Mouse (Mus musculus) heart, adult 2 months (tissue): ENCODE data around the gene Arf3. TPM values are rescaled to one million over a fixed set of nuclear protein-coding genes. Genes with fewer than 3 reads are reported as not detected.
A peak's percentile ranks its signal among the peaks of the same experiment; 100 is the strongest.

ENCODE experiments used
- DNase-seq, 2 experiments: peaks; one replicate each; pipeline ENCODE4 v3.0.0; 2021
- H3K27ac ChIP-seq: fragments of 200-600 bp; 2 replicates; pipeline ENCODE4 v1.8.1; 2022
- H3K27me3 ChIP-seq: fragments of 200-500 bp; 2 replicates; pipeline ENCODE4 v1.6.1; 2012; ENCODE audit warnings: mild to moderate bottlenecking, low read length, inconsistent platforms, mixed read lengths; ENCODE audit not compliant: control insufficient read depth, insufficient read depth
- H3K36me3 ChIP-seq: fragments of 200-500 bp; 2 replicates; pipeline ENCODE4 v1.6.1; 2012; ENCODE audit warnings: low read length, inconsistent platforms; ENCODE audit not compliant: control insufficient read depth, insufficient read depth
- H3K4me1 ChIP-seq: fragments of 200-500 bp; 2 replicates; pipeline ENCODE4 v1.6.1; 2011; ENCODE audit warnings: low read length; ENCODE audit not compliant: control insufficient read depth, insufficient read depth
- H3K4me3 ChIP-seq: fragments of 200-600 bp; 2 replicates; pipeline ENCODE4 v1.8.1; 2022
- H3K79me2 ChIP-seq: fragments of 200-500 bp; replicated peaks from 2 replicates; pipeline ENCODE4 v1.6.1; 2012; ENCODE audit warnings: mild to moderate bottlenecking, inconsistent platforms, low read length, moderate library complexity, mixed read lengths; ENCODE audit not compliant: control insufficient read depth, insufficient read depth
- H3K9ac ChIP-seq: fragments of 200-500 bp; 2 replicates; pipeline ENCODE4 v1.6.1; 2012; ENCODE audit warnings: low read depth, mild to moderate bottlenecking, control low read depth, inconsistent platforms, low read length, mixed read lengths
- CTCF ChIP-seq: fragments of 200-600 bp; IDR thresholded peaks from 2 replicates; pipeline ENCODE4 v1.8.1; 2022; ENCODE audit warnings: antibody characterized with exemption, mild to moderate bottlenecking, moderate library complexity
- EP300 ChIP-seq: fragments of 200-500 bp; IDR thresholded peaks from 2 replicates; pipeline ENCODE4 v1.6.1; 2011; ENCODE audit warnings: low read depth, low read length, control low read depth; ENCODE audit not compliant: insufficient read depth
- POLR2A ChIP-seq: fragments of 200-500 bp; IDR thresholded peaks from 2 replicates; pipeline ENCODE4 v1.6.1; 2011; ENCODE audit warnings: mild to moderate bottlenecking, low read depth, low read length, control low read depth; ENCODE audit not compliant: insufficient read depth
- WGBS: fragments of 180-500 bp; shearing (Covaris S2); methylation state at CpG from one replicate; pipeline ENCODE4 v1.1.7; 2018; 5-methylcytosine and 5-hydroxymethylcytosine counted together
- intact Hi-C: fragments of 180-260 bp; cut with DNase I; formaldehyde crosslinking; loops from one replicate; pipeline ENCODE4 v1.15.1; 2025
- polyA plus RNA-seq: library from polyadenylated mRNA; depleted of rRNA; stranded (reverse); fragments of >200 nt; gene quantifications from 2 replicates; pipeline ENCODE4 v1.2.3, GENCODE M21; 2012
- total RNA-seq, 2 experiments: library from RNA; stranded (reverse); gene quantifications; 2 replicates each; pipeline ENCODE4 v1.2.3; 2021

Arf3 gene
- total and polyA plus RNA-seq, 3 experiments, result 18.9 to 30.6 (median 20.0) TPM

- Histone ChIP-seq H3K36me3 (no peaks in the 10 kb centered on the region), H3K4me1 (peaks cover 4% of the 10 kb centered on the region), H3K9ac (no peak overlapping the region), H3K4me3 (no peak overlapping the region), H3K27ac (no peak overlapping the region), H3K27me3 (no peaks in the 10 kb centered on the region; the same call in 1 of the 2 replicates), H3K79me2 (no peaks in the 10 kb centered on the region)
- intact Hi-C loops, result no loop called here
- WGBS, result 54% methylated on average over 19 of the region's 19 CpGs
- no peak for DNase-seq
- TF ChIP-seq CTCF, result no peak
- TF ChIP-seq POLR2A, result no peak
- no peak for TF ChIP-seq EP300
Measured at GRCm38 (mm10) chr15:98724441-98724840, 38.6 kb downstream of the Arf3 start.

DNA sequence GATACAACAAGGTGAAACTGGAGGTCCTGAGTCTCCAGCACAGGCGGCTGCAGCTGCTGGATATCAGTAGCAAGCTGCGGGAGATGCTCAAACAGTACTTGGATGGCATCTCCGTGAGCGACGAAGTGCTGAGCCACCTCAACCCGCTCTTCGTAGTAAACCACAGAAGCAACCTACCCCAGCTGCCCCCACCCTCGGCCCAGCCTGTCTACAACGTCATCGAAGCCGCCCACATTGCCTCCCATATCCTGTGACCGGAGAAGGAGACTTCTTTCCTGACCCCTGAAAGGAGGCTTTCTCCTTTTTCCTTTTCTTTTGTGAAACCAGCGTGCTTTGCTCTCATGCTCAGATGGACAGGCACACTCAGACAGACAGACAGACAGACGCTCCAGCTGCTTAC is 40.2 kb downstream of the Arf3 start:
- TF ChIP-seq EP300, result no peak
- TF ChIP-seq POLR2A, result no peak
- no peak for TF ChIP-seq CTCF
- Histone ChIP-seq H3K4me3 (no peak overlapping the region), H3K79me2 (no peaks in the 10 kb centered on the region), H3K27ac (no peak overlapping the region), H3K9ac (peak overlapping the region; percentile 40), H3K4me1 (no peaks in the 10 kb centered on the region), H3K27me3 (no peaks in the 10 kb centered on the region; the same call in 1 of the 2 replicates), H3K36me3 (no peaks in the 10 kb centered on the region)
- intact Hi-C loops, result no loop called here
- peak in 1 of 2 experiments; percentile 32 for DNase-seq
- 39% methylated on average over 14 of the region's 14 CpGs for WGBS

DNA sequence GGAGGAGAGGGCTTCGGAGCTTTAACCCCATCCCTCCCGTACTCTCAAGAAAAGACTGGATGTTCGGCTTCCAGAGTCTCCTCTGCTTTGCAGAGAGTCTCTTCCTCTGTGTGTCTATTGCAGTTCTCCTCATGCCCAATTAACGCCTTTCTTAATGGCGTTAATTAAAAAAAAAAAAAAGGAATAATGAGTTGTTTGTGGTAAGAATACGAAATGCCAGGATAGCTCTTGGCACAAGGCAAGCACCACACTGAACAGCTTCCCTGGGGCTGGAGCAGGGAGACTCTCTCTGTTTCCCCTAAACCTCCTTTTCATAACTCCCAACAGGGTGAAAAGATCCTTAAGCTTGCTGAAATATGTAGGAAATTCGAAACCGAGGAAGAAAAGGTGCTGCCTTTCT is 40.8 kb downstream of the Arf3 start:
- no peaks in the 10 kb centered on the region; the same call in 1 of the 2 replicates for H3K27me3 ChIP-seq
- no peak for DNase-seq
- H3K36me3 ChIP-seq, result no peaks in the 10 kb centered on the region
- WGBS, result 80% methylated on average over 8 of the region's 8 CpGs
- no peaks in the 10 kb centered on the region for H3K79me2 ChIP-seq
- H3K27ac ChIP-seq, result no peak overlapping the region
- intact Hi-C loops, result no loop called here
- H3K4me3 ChIP-seq, result no peak overlapping the region
- H3K4me1 ChIP-seq, result no peaks in the 10 kb centered on the region
- TF ChIP-seq CTCF (no peak), EP300 (no peak), POLR2A (no peak)
- H3K9ac ChIP-seq, result no peak overlapping the region

DNA sequence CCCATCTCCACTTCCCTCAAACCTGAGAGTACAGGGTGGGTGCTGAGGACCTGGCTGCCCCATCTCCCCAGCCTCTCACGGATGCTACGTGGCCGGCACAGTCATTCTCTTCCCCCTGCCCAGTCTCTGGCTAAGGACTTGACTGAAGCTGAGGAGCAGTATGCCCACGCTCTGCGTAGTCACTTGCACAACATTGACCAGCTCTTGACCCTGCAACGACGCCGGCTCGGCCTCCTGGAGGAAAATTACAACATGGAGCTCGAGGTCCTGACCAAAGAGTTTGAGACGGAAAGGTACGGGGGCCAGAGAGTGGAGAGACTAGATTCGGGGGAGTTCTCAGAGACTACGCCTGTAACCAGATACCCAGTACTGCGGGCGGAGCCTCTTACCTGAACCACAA is 45.7 kb downstream of the Arf3 start:
- no peaks in the 10 kb centered on the region for H3K27me3 ChIP-seq
- intact Hi-C loops, result no loop called here
- H3K4me3 ChIP-seq, result no peak overlapping the region
- no peak overlapping the region for H3K9ac ChIP-seq
- H3K27ac ChIP-seq, result no peak overlapping the region
- no peaks in the 10 kb centered on the region for H3K36me3 ChIP-seq
- DNase-seq, result no peak
- H3K4me1 ChIP-seq, result no peaks in the 10 kb centered on the region
- no peaks in the 10 kb centered on the region for H3K79me2 ChIP-seq
- 68% methylated on average over 16 of the region's 16 CpGs for WGBS
- TF ChIP-seq CTCF, result no peak
- TF ChIP-seq POLR2A, result no peak
- TF ChIP-seq EP300, result no peak

DNA sequence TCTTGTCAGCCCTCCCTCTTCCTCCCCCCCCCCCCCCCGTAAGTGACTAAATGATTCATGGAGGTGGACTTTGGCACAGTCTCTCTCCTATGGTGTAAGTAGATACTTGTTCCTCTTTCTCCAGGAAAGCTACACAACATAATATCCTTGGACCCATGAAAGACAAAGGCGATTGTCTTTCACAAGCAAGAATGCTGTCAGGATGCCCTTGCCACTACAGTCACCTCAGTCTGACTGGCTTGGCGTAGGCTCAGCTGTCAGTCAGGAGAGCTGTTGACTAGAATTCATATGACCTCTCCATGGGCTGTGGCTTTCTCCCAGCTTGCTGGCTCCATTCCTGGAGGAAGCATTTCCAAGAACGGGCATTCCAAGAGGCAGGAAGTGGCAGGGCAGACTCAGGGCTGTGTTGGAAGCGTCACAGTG is 48.8 kb downstream of the Arf3 start:
- intact Hi-C loops, result loop anchor here (5.0 kb wide), 1 partner anchor 83 kb away; no protein-coding TSS in a partner anchor
- H3K4me1 ChIP-seq, result no peaks in the 10 kb centered on the region
- no peaks in the 10 kb centered on the region for H3K27me3 ChIP-seq
- no peak overlapping the region for H3K4me3 ChIP-seq
- no peak overlapping the region for H3K27ac ChIP-seq
- no peak for TF ChIP-seq CTCF
- peak; percentile 46; the same call in 1 of the 2 replicates for TF ChIP-seq EP300
- no peak overlapping the region for H3K9ac ChIP-seq
- no peaks in the 10 kb centered on the region for H3K79me2 ChIP-seq
- no peaks in the 10 kb centered on the region for H3K36me3 ChIP-seq
- 20% methylated on average over 5 of the region's 5 CpGs for WGBS
- DNase-seq, result peak; percentile 46 to 68

GRCm38 (mm10) chr15:98710442-98710841 is 52.6 kb downstream of the Arf3 start:
- Histone ChIP-seq H3K27me3 (no peaks in the 10 kb centered on the region), H3K9ac (no peak overlapping the region), H3K4me1 (no peaks in the 10 kb centered on the region), H3K4me3 (no peak overlapping the region), H3K79me2 (no peaks in the 10 kb centered on the region), H3K27ac (no peak overlapping the region), H3K36me3 (no peaks in the 10 kb centered on the region)
- TF ChIP-seq CTCF (peak; percentile 92), EP300 (no peak), POLR2A (no peak)
- peak; percentile 43 to 71 for DNase-seq
- 14% methylated on average over 9 of the region's 9 CpGs for WGBS
- intact Hi-C loops, result loop anchor here (5.0 kb wide), 1 partner anchor 87 kb away; no protein-coding TSS in a partner anchor
